Mouse (Mus musculus) inflammation-experienced regulatory T-cells, adult 6 months (primary cell): ENCODE results near the gene Tubb5. TPM values are rescaled to one million over a fixed set of nuclear protein-coding genes. Genes with fewer than 3 reads are reported as not detected.

Source experiments
- ATAC-seq: one replicate; pipeline ENCODE4 v1.8.0; 2017
- polyA plus RNA-seq, 3 experiments: library from polyadenylated mRNA; unstranded; fragments of 100-300 nt; shearing (Covaris generic); gene quantifications; one replicate each; pipeline ENCODE4 v1.2.1; 2017

Gene Tubb5
- polyA plus RNA-seq, 3 experiments from 2014 or later: 404 to 882 (median 514) TPM

- ATAC-seq: no peak
Measured at GRCm38 (mm10) chr17:35824402-35824801, 13.7 kb downstream of the Tubb5 start.

- ATAC-seq: peak; percentile 81
Measured at GRCm38 (mm10) chr17:35822964-35823937, 14.9 kb downstream of the Tubb5 start, which contains the start of gene Flot1. Gene Flot1, plus strand, starts transcription at chr17:35823230.

- no peak for ATAC-seq
Measured at GRCm38 (mm10) chr17:35822564-35822963, 15.5 kb downstream of the Tubb5 start.

- ATAC-seq: no peak
Measured at GRCm38 (mm10) chr17:35821439-35822430, 16.4 kb downstream of the Tubb5 start, which contains the start of gene Ier3. Gene Ier3, plus strand, starts transcription at chr17:35821684.

- no peak for ATAC-seq
Measured at GRCm38 (mm10) chr17:35820111-35820510, 18.0 kb downstream of the Tubb5 start.

- ATAC-seq: no peak
Measured at GRCm38 (mm10) chr17:35817226-35817625, 20.9 kb downstream of the Tubb5 start.

GRCm38 (mm10) chr17:35816686-35817085 lies 21.4 kb downstream of the Tubb5 start:
- no peak for ATAC-seq

- ATAC-seq: no peak
Measured at GRCm38 (mm10) chr17:35815836-35816235, 22.3 kb downstream of the Tubb5 start.

- no peak for ATAC-seq
Measured at GRCm38 (mm10) chr17:35814678-35815077, 23.4 kb downstream of the Tubb5 start.

- ATAC-seq: peak; percentile 41
Measured at GRCm38 (mm10) chr17:35813653-35814052, 24.5 kb downstream of the Tubb5 start.

- ATAC-seq: no peak
Measured at GRCm38 (mm10) chr17:35813245-35813647, 24.9 kb downstream of the Tubb5 start.

- no peak for ATAC-seq
Measured at GRCm38 (mm10) chr17:35812736-35813135, 25.4 kb downstream of the Tubb5 start.

GRCm38 (mm10) chr17:35812307-35812706 lies 25.8 kb downstream of the Tubb5 start:
- no peak for ATAC-seq

- ATAC-seq: no peak
Measured at GRCm38 (mm10) chr17:35810900-35811648, 27.0 kb downstream of the Tubb5 start.

GRCm38 (mm10) chr17:35809395-35809794 lies 28.7 kb downstream of the Tubb5 start:
- no peak for ATAC-seq

- ATAC-seq: no peak
Measured at GRCm38 (mm10) chr17:35808073-35808472, 30.0 kb downstream of the Tubb5 start.

GRCm38 (mm10) chr17:35803858-35804399 lies 34.2 kb downstream of the Tubb5 start:
- ATAC-seq: no peak

GRCm38 (mm10) chr17:35803020-35803419 lies 35.1 kb downstream of the Tubb5 start:
- ATAC-seq: no peak

- no peak for ATAC-seq
Measured at GRCm38 (mm10) chr17:35800905-35801304, 37.2 kb downstream of the Tubb5 start.

- ATAC-seq: no peak
Measured at GRCm38 (mm10) chr17:35796835-35797234, 41.3 kb downstream of the Tubb5 start.

GRCm38 (mm10) chr17:35795656-35796055 lies 42.5 kb downstream of the Tubb5 start:
- ATAC-seq: no peak

GRCm38 (mm10) chr17:35795099-35795498 lies 43.0 kb downstream of the Tubb5 start:
- ATAC-seq: no peak
